Mouse (Mus musculus) G1E (cell line): ENCODE measurements around the gene Flrt2. TPM values are rescaled to one million over a fixed set of nuclear protein-coding genes. Genes with fewer than 3 reads are reported as not detected.

Experiments
- ATAC-seq: 2 replicates; pipeline ENCODE4 v1.8.0; 2016; ENCODE audit warnings: mild to moderate bottlenecking; ENCODE audit not compliant: insufficient number of reproducible peaks, poor library complexity, low FRiP score, severe bottlenecking; ENCODE audit errors: extremely low read depth
- DNase-seq: peaks from one replicate; pipeline ENCODE4 v3.0.0; 2012; ENCODE audit warnings: low spot score
- H3K27me3 ChIP-seq: 2 replicates; pipeline ENCODE4 v1.6.1; 2012; ENCODE audit warnings: mild to moderate bottlenecking, low read length, inconsistent platforms; ENCODE audit not compliant: insufficient read depth
- H3K36me3 ChIP-seq: replicated peaks from 2 replicates; pipeline ENCODE3; 2012; ENCODE audit warnings: mild to moderate bottlenecking, inconsistent platforms
- H3K4me1 ChIP-seq: 2 replicates; pipeline ENCODE4 v1.6.1; 2012; ENCODE audit warnings: low read depth, low read length, inconsistent platforms, mixed read lengths; ENCODE audit not compliant: insufficient read depth
- H3K4me3 ChIP-seq: 2 replicates; pipeline ENCODE4 v1.5.1; 2012; ENCODE audit warnings: low read depth, mild to moderate bottlenecking, inconsistent platforms, low read length, moderate library complexity, mixed read lengths
- H3K9me3 ChIP-seq: replicated peaks from 2 replicates; pipeline ENCODE4 v1.6.1; 2012; ENCODE audit warnings: inconsistent platforms
- CTCF ChIP-seq: IDR thresholded peaks from 2 replicates; pipeline ENCODE4 v1.5.1; 2012; ENCODE audit warnings: low read depth, low read length, inconsistent platforms, mixed read lengths
- GATA1 ChIP-seq: IDR thresholded peaks from 2 replicates; pipeline ENCODE4 v1.6.1; 2012; ENCODE audit warnings: borderline replicate concordance, low read length, inconsistent platforms, mixed read lengths
- GATA2 ChIP-seq: IDR thresholded peaks from 2 replicates; pipeline ENCODE4 v1.6.1; 2012; ENCODE audit warnings: low read depth, low read length, inconsistent platforms, borderline replicate concordance
- POLR2AphosphoS5 ChIP-seq: IDR thresholded peaks from 2 replicates; pipeline ENCODE4 v1.6.1; 2012; ENCODE audit warnings: low read depth, low read length, inconsistent platforms; ENCODE audit not compliant: insufficient replicate concordance
- TAL1 ChIP-seq: conservative IDR thresholded peaks from 2 replicates; pipeline ENCODE4 v1.6.1; 2012; ENCODE audit warnings: low read depth, low read length, inconsistent platforms, mixed read lengths
- polyA plus RNA-seq: library from polyadenylated mRNA; stranded (reverse); fragments of >175 nt; gene quantifications from 2 replicates; pipeline ENCODE4 v1.2.3, GENCODE M21; 2012
- total RNA-seq, 2 experiments: library from RNA; stranded (forward) in 1 of 2; stranded (reverse) in 1 of 2; fragments of 200-1000 nt in 1 of 2; fragments of >200 nt in 1 of 2; fragmentation: Nextera tagmentation in 1 of 2; gene quantifications; 2 replicates each; pipeline ENCODE4 v1.2.3; 2014 to 2017

Flrt2 gene
- total and polyA plus RNA-seq, 3 experiments = 0.05 TPM; not detected in 2

- H3K27me3 ChIP-seq = no peaks in the 10 kb centered on the region
- peaks cover 14% of the 10 kb centered on the region for H3K9me3 ChIP-seq
- H3K4me1 ChIP-seq = no peaks in the 10 kb centered on the region
- DNase-seq = no peak
- TF ChIP-seq GATA2 (no peak), TAL1 (no peak), POLR2AphosphoS5 (no peak), GATA1 (no peak), CTCF (no peak)
- no peaks in the 10 kb centered on the region for H3K36me3 ChIP-seq
- no peak for ATAC-seq
- H3K4me3 ChIP-seq = no peak overlapping the region
These were observed 42.0 kb downstream of the Flrt2 start for GRCm38 (mm10) chr12:95734075-95734474.

- Histone ChIP-seq H3K9me3 (peaks cover 19% of the 10 kb centered on the region), H3K36me3 (no peaks in the 10 kb centered on the region), H3K4me1 (no peaks in the 10 kb centered on the region), H3K27me3 (no peaks in the 10 kb centered on the region), H3K4me3 (no peak overlapping the region)
- DNase-seq (no peak), ATAC-seq (no peak)
- TF ChIP-seq CTCF (no peak), GATA1 (no peak), GATA2 (no peak), POLR2AphosphoS5 (no peak), TAL1 (no peak)
These were observed 45.5 kb downstream of the Flrt2 start for GRCm38 (mm10) chr12:95737571-95737970.

- Histone ChIP-seq H3K4me1 (no peaks in the 10 kb centered on the region), H3K9me3 (peaks cover 19% of the 10 kb centered on the region), H3K4me3 (no peak overlapping the region), H3K27me3 (no peaks in the 10 kb centered on the region), H3K36me3 (no peaks in the 10 kb centered on the region)
- no peak for DNase-seq
- TF ChIP-seq GATA1 = no peak
- TF ChIP-seq GATA2 = no peak
- TF ChIP-seq TAL1 = no peak
- no peak for TF ChIP-seq CTCF
- TF ChIP-seq POLR2AphosphoS5 = no peak
- ATAC-seq = no peak
These were observed 46.0 kb downstream of the Flrt2 start for GRCm38 (mm10) chr12:95738031-95738430.

GRCm38 (mm10) chr12:95738491-95739135 lies 46.6 kb downstream of the Flrt2 start:
- TF ChIP-seq GATA2 (no peak), GATA1 (no peak), POLR2AphosphoS5 (no peak), TAL1 (no peak), CTCF (no peak)
- no peaks in the 10 kb centered on the region for H3K27me3 ChIP-seq

GRCm38 (mm10) chr12:95739739-95740138 lies 47.7 kb downstream of the Flrt2 start:
- ATAC-seq (no peak), DNase-seq (no peak)
- no peaks in the 10 kb centered on the region for H3K36me3 ChIP-seq
- peaks cover 31% of the 10 kb centered on the region for H3K9me3 ChIP-seq
- H3K27me3 ChIP-seq = no peaks in the 10 kb centered on the region
- no peaks in the 10 kb centered on the region for H3K4me1 ChIP-seq
- TF ChIP-seq GATA1 (no peak), CTCF (no peak), POLR2AphosphoS5 (no peak), GATA2 (no peak), TAL1 (no peak)
- no peak overlapping the region for H3K4me3 ChIP-seq

More at GRCm38 (mm10) chr12:95738491-95739135, 46.6 kb downstream of the Flrt2 start:
- H3K9me3 ChIP-seq = peaks cover 22% of the 10 kb centered on the region
- no peaks in the 10 kb centered on the region for H3K36me3 ChIP-seq
- no peak for DNase-seq
- no peak overlapping the region for H3K4me3 ChIP-seq
- no peak for ATAC-seq
- H3K4me1 ChIP-seq = no peaks in the 10 kb centered on the region

- H3K27me3 ChIP-seq = no peaks in the 10 kb centered on the region
- no peaks in the 10 kb centered on the region for H3K36me3 ChIP-seq
- H3K4me3 ChIP-seq = no peak overlapping the region
- ATAC-seq = no peak
- peaks cover 33% of the 10 kb centered on the region for H3K9me3 ChIP-seq
- TF ChIP-seq GATA2 = no peak
- TF ChIP-seq POLR2AphosphoS5 = no peak
- TF ChIP-seq CTCF = no peak
- no peak for TF ChIP-seq TAL1
- no peak for TF ChIP-seq GATA1
- DNase-seq = no peak
- no peaks in the 10 kb centered on the region for H3K4me1 ChIP-seq
These were observed 49.3 kb downstream of the Flrt2 start for GRCm38 (mm10) chr12:95741296-95741695.
